Mouse (Mus musculus): ENCODE data around the gene Cobl.

- TF ChIP-seq CTCF (IDR thresholded peaks at IDR 0.05; ENCODE audit: low read depth): no peak
- no peak for TF ChIP-seq EP300 (IDR thresholded peaks at IDR 0.05; ENCODE audit: low read depth)
These were observed 1.1 kb downstream of the Cobl start for GRCm38 (mm10) chr11:12463615-12464170.
